Mouse (Mus musculus) forebrain, embryonic 11.5 days (tissue): ENCODE measurements around the gene Gm10775. TPM values are rescaled to one million over a fixed set of nuclear protein-coding genes. Genes with fewer than 3 reads are reported as not detected.

ENCODE experiments used
- polyA plus RNA-seq: library from polyadenylated mRNA; unstranded; fragments of >200 nt; fragmentation: Nextera tagmentation; extraction: Ambion mirVana; gene quantifications from 2 replicates; pipeline ENCODE4 v1.2.1, GENCODE M21; 2014

Gm10775 gene
- polyA plus RNA-seq, 1 experiment from 2014 or later: not detected

Other genes starting within 250 kb of the Gm10775 start
- gene Spata31d1c, start 226.5 kb upstream of the Gm10775 start, polyA plus RNA-seq: not detected in 2 replicates
- gene Prss47, start 206.8 kb upstream of the Gm10775 start, polyA plus RNA-seq: not detected in 2 replicates
- gene Mfsd14b, start 146.6 kb upstream of the Gm10775 start, polyA plus RNA-seq: 45.9 and 50.2 TPM in 2 replicates
- gene Olfr465-ps1, start 121.5 kb upstream of the Gm10775 start, polyA plus RNA-seq: not detected in 2 replicates
- gene Olfr466, start 109.3 kb upstream of the Gm10775 start, polyA plus RNA-seq: not detected in 2 replicates
- not detected in 2 replicates for gene Nlrp4f, start 53.6 kb upstream of the Gm10775 start, polyA plus RNA-seq
- gene Zfp369, start 19.3 kb downstream of the Gm10775 start, polyA plus RNA-seq: 21.7 and 22.6 TPM in 2 replicates